Mouse (Mus musculus) right cerebral cortex, adult 18-20 months (tissue): ENCODE measurements around the gene Nat8l.

Experiments
- DNase-seq: peaks from one replicate; pipeline ENCODE4 v3.0.0; 2022; ENCODE audit warnings: mixed read lengths

Nat8l gene

DNA sequence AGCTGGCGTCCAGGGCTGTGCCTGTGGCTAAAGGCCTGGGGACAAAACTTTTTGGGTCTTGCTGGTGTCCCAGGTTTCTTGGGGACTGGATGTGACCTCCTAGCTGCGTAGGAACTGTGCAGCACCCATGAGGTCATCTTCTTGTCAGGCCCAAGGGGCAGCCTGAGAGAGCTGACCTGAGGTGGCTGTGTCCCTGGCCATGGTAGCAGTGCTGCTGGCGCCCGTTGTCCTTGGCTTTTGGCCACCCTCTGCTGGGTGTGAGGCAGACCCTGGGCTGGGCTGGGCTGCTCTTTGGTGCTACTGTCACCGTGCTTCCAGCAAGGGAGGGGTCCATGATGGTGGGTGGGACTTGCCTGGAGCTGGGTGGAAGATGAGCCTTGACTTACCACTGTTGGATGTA lies 8.8 kb downstream of the Nat8l start:
- no peak for DNase-seq

DNA sequence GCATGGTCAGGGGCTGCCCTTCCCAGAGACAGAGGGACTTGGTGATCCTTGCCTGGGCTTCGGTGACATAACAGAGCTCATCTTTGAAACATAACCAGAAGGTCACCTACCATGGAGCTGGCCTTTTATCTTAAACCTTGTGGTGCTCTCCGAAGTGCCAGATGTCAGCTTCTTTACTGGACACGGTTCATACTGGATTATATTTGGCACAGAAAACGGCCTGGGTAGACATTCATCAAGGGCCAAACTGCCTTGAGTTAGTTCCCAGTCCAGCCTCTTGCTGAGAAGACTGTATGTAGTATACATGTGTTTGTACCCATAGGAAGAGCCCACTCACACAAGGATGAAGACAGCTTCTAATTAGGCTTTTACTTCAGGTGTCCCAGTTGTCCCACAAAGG lies 11.0 kb downstream of the Nat8l start:
- DNase-seq: no peak

DNA sequence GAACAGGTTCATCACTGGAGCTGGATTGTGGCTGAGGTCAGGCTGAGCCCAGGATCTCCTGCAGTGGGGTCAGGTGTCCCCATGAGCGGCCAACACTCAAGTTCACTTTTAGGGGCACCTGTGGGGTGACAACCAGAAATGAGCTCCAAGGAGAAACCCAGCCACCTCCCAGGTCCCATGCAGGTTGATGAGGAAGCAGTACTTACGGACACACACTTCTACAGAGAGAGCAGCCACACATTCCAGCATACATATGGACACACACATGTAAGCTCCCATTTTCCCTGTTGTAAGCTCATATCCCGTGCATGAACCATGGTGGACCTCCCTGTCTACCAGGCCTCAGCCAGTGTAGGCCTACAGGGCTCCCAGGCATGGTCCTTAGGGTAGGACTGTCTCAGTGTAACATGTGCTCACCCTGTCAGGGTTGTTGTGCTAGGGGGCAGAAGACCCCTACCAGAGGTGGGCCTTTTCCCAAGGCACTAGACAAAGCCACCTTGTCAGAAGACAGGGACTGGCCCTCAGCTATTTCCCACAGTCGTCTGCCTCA lies 11.7 kb downstream of the Nat8l start:
- DNase-seq: no peak

DNA sequence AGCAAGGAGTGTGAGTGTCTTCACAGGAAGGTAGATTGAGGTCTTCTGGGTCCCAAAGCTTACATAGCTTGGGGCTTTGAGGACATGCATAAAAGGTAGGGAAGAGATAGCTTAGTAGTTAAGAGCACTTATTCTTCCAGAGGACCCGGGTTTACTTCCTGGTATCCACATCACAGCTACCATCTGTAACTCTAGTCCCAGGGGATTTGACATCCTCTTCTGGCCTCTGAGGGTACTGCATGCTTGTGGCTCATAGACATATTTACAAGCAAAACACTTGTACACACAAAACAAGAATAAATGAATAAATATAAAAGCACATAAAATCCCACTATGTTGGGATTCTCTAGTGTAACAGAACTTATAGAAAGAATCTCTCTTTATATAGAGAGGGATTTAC lies 18.9 kb downstream of the Nat8l start:
- no peak for DNase-seq

DNA sequence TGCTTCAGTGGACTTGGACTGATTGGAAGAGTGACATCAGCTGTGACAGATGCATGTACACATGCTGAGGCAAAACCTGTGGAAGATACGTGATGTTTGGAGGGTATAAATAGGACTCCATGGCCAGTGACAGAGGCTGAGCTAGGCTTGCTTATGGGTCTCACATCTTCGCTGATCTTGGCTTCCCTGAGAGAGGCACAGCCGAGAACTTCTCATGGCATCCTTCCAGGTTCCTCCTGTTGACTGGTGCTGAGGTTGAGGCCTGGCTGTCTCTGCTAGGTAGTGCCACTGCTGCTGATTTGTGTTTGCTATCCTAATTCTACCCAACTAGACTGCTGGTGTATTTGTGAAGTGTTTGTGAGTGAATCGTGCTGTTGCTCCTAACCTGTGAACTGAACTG lies 23.2 kb downstream of the Nat8l start:
- no peak for DNase-seq

DNA sequence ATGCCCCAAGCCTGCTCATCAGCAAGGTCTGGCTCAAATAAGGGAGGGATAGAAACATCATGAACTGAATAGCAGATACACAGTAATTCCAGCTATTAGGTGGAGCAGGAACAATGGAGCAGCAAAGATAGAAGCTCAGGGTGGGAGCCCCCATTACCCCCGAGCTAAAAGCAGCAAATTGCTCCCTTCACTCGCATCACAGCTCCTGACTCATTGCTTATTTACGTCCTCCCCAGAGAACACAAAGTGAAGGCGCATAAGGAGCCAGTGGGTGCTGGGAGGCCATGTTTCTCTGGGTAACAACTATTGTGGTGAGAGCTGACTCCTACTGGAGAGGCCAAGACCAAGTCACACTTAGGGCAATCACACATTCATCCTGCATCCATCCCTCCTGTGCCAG lies 34.3 kb downstream of the Nat8l start:
- no peak for DNase-seq

DNA sequence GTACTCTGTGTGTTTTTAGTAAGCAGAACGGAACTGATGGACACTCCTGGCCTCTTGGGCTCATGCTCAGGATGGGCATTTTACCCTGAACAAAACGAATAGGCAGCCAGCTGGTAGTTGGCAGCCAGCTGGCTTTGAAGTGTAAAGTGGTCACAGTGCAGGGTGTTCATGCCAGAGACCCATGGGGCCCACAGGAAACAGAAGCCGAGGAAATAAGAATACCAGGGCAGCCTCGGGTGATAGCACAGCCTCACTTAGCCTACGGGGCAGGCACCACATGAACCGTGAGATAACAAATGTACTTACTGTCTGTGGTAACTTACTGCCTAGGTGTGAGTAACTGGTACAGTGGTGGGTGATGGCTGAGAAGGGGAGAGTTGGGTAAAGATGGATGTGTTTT lies 35.2 kb downstream of the Nat8l start:
- DNase-seq: no peak

DNA sequence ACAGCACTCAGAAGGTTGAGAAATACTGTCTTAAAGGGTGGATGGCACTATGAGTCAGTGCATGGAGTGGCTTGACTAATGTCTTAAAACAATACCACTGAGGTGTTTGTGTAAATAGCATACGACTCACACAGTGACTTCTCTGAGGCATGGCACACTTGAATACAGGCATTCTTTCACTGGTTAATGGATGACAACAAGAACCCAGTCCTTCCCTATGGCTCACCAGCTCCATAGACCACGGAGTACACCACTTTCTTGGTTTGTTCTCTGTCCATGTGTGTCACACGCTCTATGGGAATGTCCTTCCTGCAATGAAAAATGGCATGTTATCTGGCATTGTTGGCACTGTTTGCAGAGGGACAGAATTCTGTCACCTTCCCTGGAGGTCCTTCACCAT lies 36.7 kb downstream of the Nat8l start:
- no peak for DNase-seq
